Mouse (Mus musculus): ENCODE data around the gene AC170998.1. TPM values are rescaled to one million over a fixed set of nuclear protein-coding genes. Genes with fewer than 3 reads are reported as not detected.

AC170998.1 gene
- polyA plus RNA-seq (2012; rRNA removed) (0.06 and 0.58 TPM in 2 replicates), polyA plus RNA-seq (2014; fragmentation: Nextera tagmentation; extraction: Ambion mirVana) (0.40 and 0.74 TPM in 2 replicates)

DNA sequence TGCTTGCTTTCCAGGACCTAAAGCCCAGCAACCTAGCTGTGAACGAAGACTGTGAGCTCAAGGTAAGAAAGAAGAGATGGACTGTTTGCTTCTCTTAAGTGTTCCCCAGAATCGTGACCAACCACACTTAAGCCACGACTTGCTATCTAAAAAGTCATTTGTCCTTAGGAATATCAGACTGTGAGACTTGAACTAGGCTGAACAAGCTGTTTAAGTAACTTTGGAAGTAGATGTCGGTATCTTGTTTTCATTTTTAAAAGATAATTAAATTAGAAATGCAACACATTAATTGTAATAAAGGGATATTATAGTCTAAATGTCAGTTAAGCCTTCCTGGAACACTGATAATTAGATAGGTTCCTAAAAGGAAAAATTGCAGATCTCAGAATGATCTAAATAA lies at the start of gene AC170998.1:
TSS of gene AC170998.1 (plus strand) at position 301 of the 400 bp plus-strand sequence.
- H3K27me3 ChIP-seq (ENCODE audit: control insufficient read depth, insufficient read depth, low read length), result no peaks in the 10 kb centered on the region
- no peak within 1 kb of the TSS for H3K9ac ChIP-seq (replicated peaks)
- no peaks in the 10 kb centered on the region for H3K9me3 ChIP-seq (ENCODE audit: control insufficient read depth, low read length)
- H3K4me2 ChIP-seq (ENCODE audit: low read depth), result no peak within 1 kb of the TSS
- peaks cover 61% of the 10 kb centered on the region for H3K36me3 ChIP-seq (replicated peaks; ENCODE audit: control insufficient read depth, insufficient read depth, low read depth)
- WGBS (ENCODE audit: insufficient replicate concordance), result 72% methylated on average over 4 of the region's 4 CpGs
- TF ChIP-seq CTCF (IDR thresholded peaks at IDR 0.05; ENCODE audit: low read depth) (no peak), EP300 (IDR thresholded peaks at IDR 0.05; ENCODE audit: low read depth) (no peak)
- no peak within 1 kb of the TSS for H3K27ac ChIP-seq
- no peaks in the 10 kb centered on the region for H3K4me1 ChIP-seq (replicated peaks; ENCODE audit: control insufficient read depth in 2 of 2, insufficient read depth in 2 of 2, low read length in 1 of 2)
- H3K4me3 ChIP-seq (ENCODE audit: insufficient read depth in 1 of 2, low read depth in 2 of 2, low read length in 2 of 2), result no peak within 1 kb of the TSS
- ATAC-seq (ENCODE audit: insufficient read depth) (no peak), DNase-seq (ENCODE audit: low read depth in 3 of 3, low spot score in 3 of 3) (no peak)

DNA sequence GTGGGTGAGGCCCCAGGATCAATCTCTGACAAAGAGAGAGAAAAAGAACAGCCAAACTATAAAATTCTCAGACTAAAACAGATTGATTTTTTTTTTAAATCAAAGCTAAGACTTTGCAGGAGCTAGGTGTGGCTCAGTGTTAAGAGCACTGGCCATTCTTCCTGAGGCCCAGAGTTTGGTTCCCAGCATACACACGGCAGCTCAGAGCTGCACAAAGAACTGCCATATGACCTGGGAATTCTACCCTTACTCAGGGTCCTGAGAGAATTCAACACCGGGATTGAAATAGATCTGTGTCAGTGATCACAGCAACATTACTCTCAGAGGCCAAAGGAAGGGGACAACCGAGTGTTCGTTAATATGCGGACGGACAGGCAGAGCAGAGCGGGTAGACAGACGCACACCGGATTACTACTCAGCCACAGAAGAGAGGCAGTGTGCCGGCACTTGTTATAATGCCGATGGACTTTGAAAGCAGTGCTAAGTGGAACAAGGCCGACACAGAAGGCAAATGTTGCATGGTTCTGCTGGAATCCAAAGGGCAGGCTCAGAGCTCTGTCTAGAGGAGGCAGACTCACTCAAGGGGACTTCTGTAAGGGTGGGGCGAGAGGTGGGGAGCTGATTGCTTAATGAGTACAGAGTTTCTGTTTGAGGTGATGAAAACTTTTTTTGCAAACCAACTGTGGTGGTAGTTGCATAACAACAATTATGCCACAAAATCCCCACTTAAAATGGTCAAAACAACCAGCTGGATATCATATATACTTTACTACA lies 43.4 kb upstream of the AC170998.1 start:
- WGBS (ENCODE audit: insufficient replicate concordance), result 69% methylated on average over 13 of the region's 13 CpGs

DNA sequence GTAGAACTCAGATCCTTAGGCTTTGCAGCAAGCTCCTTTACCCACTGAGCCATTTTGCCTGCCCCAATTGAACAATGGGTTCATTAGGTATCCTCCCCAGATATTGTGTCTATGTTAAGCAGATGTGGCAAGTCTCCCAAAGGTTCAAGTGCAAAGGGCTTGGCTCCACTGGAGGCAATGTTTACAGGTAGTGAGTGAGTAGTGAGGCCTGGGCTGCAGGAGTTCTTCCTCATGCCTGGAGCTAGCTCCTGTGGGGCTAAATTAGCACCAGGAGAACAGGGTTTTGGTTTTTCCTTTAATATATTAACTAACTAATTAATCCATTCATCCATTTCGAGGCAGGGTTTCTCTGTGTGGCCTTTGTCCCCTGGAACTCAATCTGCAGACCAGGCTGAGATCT lies 42.3 kb upstream of the AC170998.1 start:
- Histone ChIP-seq H3K9me3 (ENCODE audit: control insufficient read depth, low read length) (no peaks in the 10 kb centered on the region), H3K36me3 (replicated peaks; ENCODE audit: control insufficient read depth, insufficient read depth, low read depth) (no peaks in the 10 kb centered on the region), H3K27ac (no peak overlapping the region), H3K4me2 (ENCODE audit: low read depth) (no peak overlapping the region), H3K4me1 (replicated peaks; ENCODE audit: control insufficient read depth in 2 of 2, insufficient read depth in 2 of 2, low read length in 1 of 2) (peaks cover 0 to 7% of the 10 kb centered on the region in 2 experiments; a peak in 3 of 4 replicates), H3K27me3 (ENCODE audit: control insufficient read depth, insufficient read depth, low read length) (no peaks in the 10 kb centered on the region), H3K9ac (replicated peaks) (no peak overlapping the region), H3K4me3 (ENCODE audit: insufficient read depth in 1 of 2, low read depth in 2 of 2, low read length in 2 of 2) (no peak overlapping the region)
- TF ChIP-seq EP300 (IDR thresholded peaks at IDR 0.05; ENCODE audit: low read depth) (no peak), CTCF (IDR thresholded peaks at IDR 0.05; ENCODE audit: low read depth) (no peak)
- DNase-seq (ENCODE audit: low read depth in 3 of 3, low spot score in 3 of 3), result no peak
- 61% methylated on average over 1 of the region's 1 CpGs for WGBS (ENCODE audit: insufficient replicate concordance)
- ATAC-seq (ENCODE audit: insufficient read depth), result no peak

More for the DNA sequence above, 43.4 kb upstream of the AC170998.1 start:
- Histone ChIP-seq H3K27ac (peak overlapping the region; percentile 22; the same call in 1 of the 2 replicates), H3K9ac (replicated peaks) (no peak overlapping the region), H3K27me3 (ENCODE audit: control insufficient read depth, insufficient read depth, low read length) (no peaks in the 10 kb centered on the region), H3K4me3 (ENCODE audit: insufficient read depth in 1 of 2, low read depth in 2 of 2, low read length in 2 of 2) (no peak overlapping the region), H3K36me3 (replicated peaks; ENCODE audit: control insufficient read depth, insufficient read depth, low read depth) (no peaks in the 10 kb centered on the region), H3K4me1 (replicated peaks; ENCODE audit: control insufficient read depth in 2 of 2, insufficient read depth in 2 of 2, low read length in 1 of 2) (peaks cover 0 to 7% of the 10 kb centered on the region in 2 experiments; a peak in 3 of 4 replicates), H3K9me3 (ENCODE audit: control insufficient read depth, low read length) (no peaks in the 10 kb centered on the region), H3K4me2 (ENCODE audit: low read depth) (no peak overlapping the region)
- ATAC-seq (ENCODE audit: insufficient read depth), result peak; percentile 39; the same call in 1 of the 2 replicates
- TF ChIP-seq EP300 (IDR thresholded peaks at IDR 0.05; ENCODE audit: low read depth) (no peak), CTCF (IDR thresholded peaks at IDR 0.05; ENCODE audit: low read depth) (no peak)
- no peak for DNase-seq (ENCODE audit: low read depth in 3 of 3, low spot score in 3 of 3)

DNA sequence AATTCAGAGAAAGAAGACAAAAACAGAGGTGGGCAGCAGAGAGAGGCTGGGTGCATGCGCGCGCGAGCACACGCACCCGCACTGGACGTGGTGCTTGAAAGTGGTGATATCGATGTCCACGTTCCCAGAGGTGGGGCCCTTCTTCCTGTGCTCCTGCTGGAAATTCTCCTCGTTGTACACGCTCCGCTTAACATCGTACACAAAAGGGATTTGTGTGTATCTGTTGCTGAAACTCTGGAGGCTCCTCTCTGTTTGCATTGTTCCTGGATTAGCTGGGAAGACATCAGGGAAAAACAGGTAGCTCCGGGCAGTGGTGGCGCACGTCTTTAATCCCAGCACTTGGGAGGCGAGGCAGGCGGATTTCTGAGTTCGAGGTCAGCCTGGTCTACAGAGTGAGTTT lies 41.3 kb upstream of the AC170998.1 start:
- no peaks in the 10 kb centered on the region for H3K9me3 ChIP-seq (ENCODE audit: control insufficient read depth, low read length)
- TF ChIP-seq CTCF (IDR thresholded peaks at IDR 0.05; ENCODE audit: low read depth) (no peak), EP300 (IDR thresholded peaks at IDR 0.05; ENCODE audit: low read depth) (no peak)
- no peak overlapping the region for H3K4me3 ChIP-seq (ENCODE audit: insufficient read depth in 1 of 2, low read depth in 2 of 2, low read length in 2 of 2)
- no peak overlapping the region for H3K27ac ChIP-seq
- H3K4me1 ChIP-seq (replicated peaks; ENCODE audit: control insufficient read depth in 2 of 2, insufficient read depth in 2 of 2, low read length in 1 of 2), result peaks cover 0 to 7% of the 10 kb centered on the region in 2 experiments; a peak in 3 of 4 replicates
- H3K9ac ChIP-seq (replicated peaks), result no peak overlapping the region
- H3K27me3 ChIP-seq (ENCODE audit: control insufficient read depth, insufficient read depth, low read length), result no peaks in the 10 kb centered on the region
- no peak for ATAC-seq (ENCODE audit: insufficient read depth)
- no peaks in the 10 kb centered on the region for H3K36me3 ChIP-seq (replicated peaks; ENCODE audit: control insufficient read depth, insufficient read depth, low read depth)
- H3K4me2 ChIP-seq (ENCODE audit: low read depth), result no peak overlapping the region
- WGBS (ENCODE audit: insufficient replicate concordance), result 84% methylated on average over 19 of the region's 19 CpGs
- DNase-seq (ENCODE audit: low read depth in 3 of 3, low spot score in 3 of 3), result no peak

DNA sequence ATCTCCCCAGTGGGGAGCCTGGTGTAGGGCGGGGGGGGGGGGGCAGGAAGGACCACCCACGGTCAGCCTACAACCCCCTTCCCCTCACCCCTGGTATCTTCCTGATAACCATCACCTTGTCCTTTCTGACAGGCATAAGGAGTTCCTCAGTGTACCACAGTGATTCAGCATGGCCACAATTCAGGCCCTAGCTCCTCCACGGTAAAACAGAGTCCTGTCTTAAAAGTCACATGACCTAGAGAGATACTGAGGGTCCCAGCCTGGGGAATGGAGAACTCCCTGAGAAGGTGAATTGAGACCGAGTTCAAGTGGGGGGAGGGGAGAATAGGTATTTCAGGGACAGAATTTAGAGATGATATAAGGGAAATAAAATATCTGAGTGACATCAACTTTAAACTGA lies 38.5 kb upstream of the AC170998.1 start:
- H3K9me3 ChIP-seq (ENCODE audit: control insufficient read depth, low read length), result no peaks in the 10 kb centered on the region
- no peaks in the 10 kb centered on the region for H3K27me3 ChIP-seq (ENCODE audit: control insufficient read depth, insufficient read depth, low read length)
- TF ChIP-seq EP300 (IDR thresholded peaks at IDR 0.05; ENCODE audit: low read depth), result no peak
- TF ChIP-seq CTCF (IDR thresholded peaks at IDR 0.05; ENCODE audit: low read depth), result no peak
- DNase-seq (ENCODE audit: low read depth in 3 of 3, low spot score in 3 of 3) (no peak), ATAC-seq (ENCODE audit: insufficient read depth) (no peak)
- no peak overlapping the region for H3K27ac ChIP-seq
- H3K36me3 ChIP-seq (replicated peaks; ENCODE audit: control insufficient read depth, insufficient read depth, low read depth), result no peaks in the 10 kb centered on the region
- H3K4me3 ChIP-seq (ENCODE audit: insufficient read depth in 1 of 2, low read depth in 2 of 2, low read length in 2 of 2), result no peak overlapping the region
- peaks cover 7 to 12% of the 10 kb centered on the region in 2 experiments for H3K4me1 ChIP-seq (replicated peaks; ENCODE audit: control insufficient read depth in 2 of 2, insufficient read depth in 2 of 2, low read length in 1 of 2)
- no peak overlapping the region for H3K4me2 ChIP-seq (ENCODE audit: low read depth)
- WGBS (ENCODE audit: insufficient replicate concordance), result 7% methylated on average over 3 of the region's 4 CpGs
- no peak overlapping the region for H3K9ac ChIP-seq (replicated peaks)

Measured in liver, embryonic 14.5 days (tissue).